ENCODE assay signal across 11 mouse cellular contexts in genomic region chr13:107933598-107934571, GRCm38 (mm10).
DNase-seq lines count a peak whose midpoint lies in the region; ATAC-seq and TF ChIP-seq lines count a peak whose summit lies in the region.
"Had no signal": no experiment of that assay in that cellular context is flagged by ENCODE, and none has a peak within 500 bp of the region (broad histone marks: within the 10 kb centered on the region; RNA-seq: fewer than 3 reads in every experiment).

No protein-coding gene starts in this region.

- H3K4me1 ChIP-seq in lung, embryonic 15.5 days, result peaks cover 7% of the 10 kb centered on the region
- peaks cover 20% of the 10 kb centered on the region for H3K4me1 ChIP-seq in forebrain, embryonic 12.5 days
- H3K4me1 ChIP-seq in limb, embryonic 14.5 days (ENCODE audit: control insufficient read depth, insufficient read depth, low read length), result 0 out of 2 replicates have a peak, but pooled peaks cover 4% of the 10 kb centered on the region
- 0 out of 2 replicates have a peak, but pooled peaks cover 10% of the 10 kb centered on the region for H3K4me1 ChIP-seq in stomach, embryonic 14.5 days (ENCODE audit: control insufficient read depth, insufficient read depth, low read length)

- TF ChIP-seq POLR2A in limb, embryonic 14.5 days (IDR thresholded peaks at IDR 0.05; ENCODE audit: borderline replicate concordance, extremely low read depth, insufficient read depth, insufficient read length), result no peak

- no peaks in the 10 kb centered on the region for H3K9me3 ChIP-seq in lung, embryonic 15.5 days
- no peaks in the 10 kb centered on the region for H3K9me3 ChIP-seq in forebrain, embryonic 12.5 days
- H3K9me3 ChIP-seq in limb, embryonic 14.5 days (ENCODE audit: control insufficient read depth, low read length), result no peaks in the 10 kb centered on the region
- H3K9me3 ChIP-seq in stomach, embryonic 14.5 days (ENCODE audit: control insufficient read depth, low read depth, low read length), result no peaks in the 10 kb centered on the region

- H3K4me3 ChIP-seq in lung, embryonic 15.5 days, result no peak overlapping the region
- H3K4me3 ChIP-seq in forebrain, embryonic 12.5 days (replicated peaks), result no peak overlapping the region
- H3K4me3 ChIP-seq in limb, embryonic 14.5 days (replicated peaks; ENCODE audit: low read length), result no peak overlapping the region
- no peak overlapping the region for H3K4me3 ChIP-seq in stomach, embryonic 14.5 days (ENCODE audit: low read depth, low read length)

- no peaks in the 10 kb centered on the region for H3K36me3 ChIP-seq in lung, embryonic 15.5 days
- H3K36me3 ChIP-seq in forebrain, embryonic 12.5 days (replicated peaks), result no peaks in the 10 kb centered on the region
- H3K36me3 ChIP-seq in limb, embryonic 14.5 days (ENCODE audit: control insufficient read depth, insufficient read depth, low read length), result no peaks in the 10 kb centered on the region
- no peaks in the 10 kb centered on the region for H3K36me3 ChIP-seq in stomach, embryonic 14.5 days (ENCODE audit: control insufficient read depth, insufficient read depth, low read length)

- ATAC-seq in lung, embryonic 15.5 days (ENCODE audit: borderline replicate concordance, extremely low read depth, low FRiP score, low TSS enrichment), result no peak
- ATAC-seq in forebrain, embryonic 12.5 days (ENCODE audit: low FRiP score), result peak; percentile 62; the same call in 1 of the 2 replicates
- no peak for ATAC-seq in limb, embryonic 14.5 days (ENCODE audit: low FRiP score, low read depth)
- ATAC-seq in stomach, embryonic 14.5 days (ENCODE audit: insufficient number of reproducible peaks, insufficient read depth, low FRiP score, low read depth), result no peak

- H3K27ac ChIP-seq in lung, embryonic 15.5 days, result no peak overlapping the region
- no peak overlapping the region for H3K27ac ChIP-seq in forebrain, embryonic 12.5 days
- H3K27ac ChIP-seq in limb, embryonic 14.5 days (replicated peaks; ENCODE audit: low read depth, low read length), result no peak overlapping the region
- H3K27ac ChIP-seq in stomach, embryonic 14.5 days (ENCODE audit: low read length), result no peak overlapping the region; the same call in 1 of the 2 replicates

- no peak for DNase-seq in lung, postnatal 4 days
- no peak for DNase-seq in limb, embryonic 14.5 days (ENCODE audit: low spot score)
- DNase-seq in adrenal gland, postnatal 4 days (ENCODE audit: low spot score in 2 of 2), result no peak
- no peak for DNase-seq in ovary, postnatal 14 days (ENCODE audit: low spot score)
- no peak for DNase-seq in ovary, postnatal 36 days (ENCODE audit: low spot score)
- DNase-seq: cerebellum, adult 2 months; gastrocnemius, postnatal 14 days; lung, postnatal 14 days had no signal

- H3K27me3 ChIP-seq in lung, embryonic 15.5 days, result no peaks in the 10 kb centered on the region
- no peaks in the 10 kb centered on the region for H3K27me3 ChIP-seq in forebrain, embryonic 12.5 days
- no peaks in the 10 kb centered on the region for H3K27me3 ChIP-seq in limb, embryonic 14.5 days (ENCODE audit: control insufficient read depth, insufficient read depth, low read length)
- H3K27me3 ChIP-seq in stomach, embryonic 14.5 days (ENCODE audit: control insufficient read depth, insufficient read depth, low read length), result no peaks in the 10 kb centered on the region

- peak overlapping the region; percentile 25 for H3K4me2 ChIP-seq in lung, embryonic 15.5 days
- H3K4me2 ChIP-seq in forebrain, embryonic 12.5 days, result peak overlapping the region; percentile 26
- 0 out of 2 replicates have a peak overlapping the region, but pooled peaks have one; percentile 2 for H3K4me2 ChIP-seq in limb, embryonic 14.5 days (replicated peaks; ENCODE audit: low read depth, low read length, severe bottlenecking)
- peak overlapping the region; percentile 18; the same call in 1 of the 2 replicates for H3K4me2 ChIP-seq in stomach, embryonic 14.5 days (replicated peaks; ENCODE audit: low read depth, low read length)

- no peak overlapping the region for H3K9ac ChIP-seq in lung, embryonic 15.5 days
- no peak overlapping the region for H3K9ac ChIP-seq in forebrain, embryonic 12.5 days
- H3K9ac ChIP-seq in limb, embryonic 14.5 days (ENCODE audit: low read depth, low read length, severe bottlenecking), result 0 out of 2 replicates have a peak overlapping the region, but pooled peaks have one; percentile 18
- no peak overlapping the region; the same call in 1 of the 2 replicates for H3K9ac ChIP-seq in stomach, embryonic 14.5 days (replicated peaks; ENCODE audit: low read depth, low read length)

- WGBS in lung, embryonic 15.5 days, result 48% methylated on average over 17 of the region's 17 CpGs
- 39% methylated on average over 17 of the region's 17 CpGs for WGBS in forebrain, embryonic 12.5 days
- WGBS in limb, embryonic 14.5 days, result 46% methylated on average over 17 of the region's 17 CpGs
- 50% methylated on average over 17 of the region's 17 CpGs for WGBS in stomach, embryonic 14.5 days
